Mouse (Mus musculus) midbrain, embryonic 13.5 days (tissue): ENCODE results near the gene Ptchd1. TPM values are rescaled to one million over a fixed set of nuclear protein-coding genes. Genes with fewer than 3 reads are reported as not detected.
A peak's percentile ranks its signal among the peaks of the same experiment; 100 is the strongest.

ENCODE experiments used
- ATAC-seq: fragments of 200-750 bp; cut with Nextera tagmentation; 2 replicates; pipeline ENCODE4 v1.8.0; 2017; ENCODE audit warnings: mild to moderate bottlenecking, moderate TSS enrichment, moderate library complexity
- H3K27ac ChIP-seq: fragments of 300-500 bp; sonication (generic); 2 replicates; pipeline ENCODE4 v1.5.1; 2015; ENCODE audit warnings: inconsistent platforms, mild to moderate bottlenecking, moderate library complexity
- H3K27me3 ChIP-seq: fragments of 300-500 bp; sonication (generic); 2 replicates; pipeline ENCODE4 v1.6.1; 2015; ENCODE audit warnings: mild to moderate bottlenecking, inconsistent platforms
- H3K36me3 ChIP-seq: fragments of 300-500 bp; sonication (generic); 2 replicates; pipeline ENCODE4 v1.6.1; 2015; ENCODE audit warnings: mild to moderate bottlenecking, inconsistent platforms
- H3K4me1 ChIP-seq: fragments of 300-500 bp; sonication (generic); replicated peaks from 2 replicates; pipeline ENCODE4 v1.6.1; 2015; ENCODE audit warnings: inconsistent platforms
- H3K4me2 ChIP-seq: fragments of 300-500 bp; sonication (generic); replicated peaks from 2 replicates; pipeline ENCODE4 v1.6.1; 2015; ENCODE audit warnings: moderate library complexity, mild to moderate bottlenecking, inconsistent platforms
- H3K4me3 ChIP-seq: fragments of 300-500 bp; sonication (generic); replicated peaks from 2 replicates; pipeline ENCODE4 v1.5.1; 2015; ENCODE audit warnings: mild to moderate bottlenecking, inconsistent platforms
- H3K9ac ChIP-seq: fragments of 300-500 bp; sonication (generic); replicated peaks from 2 replicates; pipeline ENCODE4 v1.6.1; 2015; ENCODE audit warnings: mild to moderate bottlenecking, inconsistent platforms
- H3K9me3 ChIP-seq: fragments of 300-500 bp; sonication (generic); 2 replicates; pipeline ENCODE4 v1.6.1; 2016; ENCODE audit warnings: mild to moderate bottlenecking, inconsistent platforms
- WGBS: fragments of 180-500 bp; shearing (Covaris S2); methylation state at CpG from one replicate; pipeline ENCODE4 v1.1.7; 2015; 5-methylcytosine and 5-hydroxymethylcytosine counted together
- polyA plus RNA-seq: library from polyadenylated mRNA; unstranded; fragments of >200 nt; fragmentation: Nextera tagmentation; extraction: Ambion mirVana; gene quantifications from 2 replicates; pipeline ENCODE4 v1.2.1, GENCODE M21; 2015

Ptchd1 gene
- 5.9 and 6.4 TPM in 2 replicates for polyA plus RNA-seq

GRCm38 (mm10) chrX:155623701-155624281 lies at the start of gene Ptchd1:
Gene Ptchd1 (minus strand): TSS chrX:155623814.
- peaks cover 21% of the 10 kb centered on the region; the same call in 1 of the 2 replicates for H3K27me3 ChIP-seq
- H3K4me1 ChIP-seq, result no peaks in the 10 kb centered on the region
- peak within 1 kb of the TSS; percentile 64 for H3K9ac ChIP-seq
- H3K9me3 ChIP-seq, result no peaks in the 10 kb centered on the region
- peak within 1 kb of the TSS; percentile 62 for H3K27ac ChIP-seq
- H3K4me3 ChIP-seq, result peak within 1 kb of the TSS; percentile 52
- 20% methylated on average over 30 of the region's 34 CpGs for WGBS
- peak within 1 kb of the TSS; percentile 79 for H3K4me2 ChIP-seq
- peak; percentile 86 for ATAC-seq
- H3K36me3 ChIP-seq, result no peaks in the 10 kb centered on the region

- ATAC-seq, result no peak
- Histone ChIP-seq H3K4me2 (no peak overlapping the region), H3K4me1 (no peaks in the 10 kb centered on the region), H3K9me3 (no peaks in the 10 kb centered on the region), H3K36me3 (no peaks in the 10 kb centered on the region), H3K4me3 (no peak overlapping the region), H3K27ac (no peak overlapping the region), H3K27me3 (no peaks in the 10 kb centered on the region), H3K9ac (no peak overlapping the region)
- WGBS, result 82% methylated on average over 1 of the region's 1 CpGs
These were observed 34.4 kb upstream of the Ptchd1 start for GRCm38 (mm10) chrX:155657971-155658370.

- H3K4me1 ChIP-seq, result no peaks in the 10 kb centered on the region
- no peaks in the 10 kb centered on the region for H3K27me3 ChIP-seq
- no peaks in the 10 kb centered on the region for H3K36me3 ChIP-seq
- no peak overlapping the region for H3K4me3 ChIP-seq
- H3K4me2 ChIP-seq, result no peak overlapping the region
- no peaks in the 10 kb centered on the region for H3K9me3 ChIP-seq
- WGBS, result 92% methylated on average over 3 of the region's 3 CpGs
- H3K9ac ChIP-seq, result no peak overlapping the region
- H3K27ac ChIP-seq, result no peak overlapping the region
- ATAC-seq, result no peak
These were observed 22.4 kb upstream of the Ptchd1 start for GRCm38 (mm10) chrX:155645975-155646374.

- Histone ChIP-seq H3K4me3 (no peak overlapping the region), H3K9me3 (no peaks in the 10 kb centered on the region), H3K27me3 (no peaks in the 10 kb centered on the region), H3K27ac (no peak overlapping the region), H3K9ac (no peak overlapping the region), H3K4me2 (no peak overlapping the region), H3K4me1 (no peaks in the 10 kb centered on the region), H3K36me3 (no peaks in the 10 kb centered on the region)
- no peak for ATAC-seq
- WGBS, result 25% methylated on average over 1 of the region's 1 CpGs
These were observed 20.4 kb upstream of the Ptchd1 start for GRCm38 (mm10) chrX:155643975-155644374.

GRCm38 (mm10) chrX:155625671-155626196 lies 2.1 kb upstream of the Ptchd1 start:
- H3K27me3 ChIP-seq, result peaks cover 21% of the 10 kb centered on the region; the same call in 1 of the 2 replicates
- H3K4me3 ChIP-seq, result peak overlapping the region; percentile 20
- 12% methylated on average over 13 of the region's 13 CpGs for WGBS
- no peak for ATAC-seq
- no peak overlapping the region for H3K9ac ChIP-seq
- no peaks in the 10 kb centered on the region for H3K36me3 ChIP-seq
- H3K4me1 ChIP-seq, result no peaks in the 10 kb centered on the region
- peak overlapping the region; percentile 79 for H3K4me2 ChIP-seq
- H3K9me3 ChIP-seq, result no peaks in the 10 kb centered on the region
- no peak overlapping the region for H3K27ac ChIP-seq

- WGBS, result 12% methylated on average over 15 of the region's 15 CpGs
- Histone ChIP-seq H3K9ac (peak overlapping the region; percentile 64; the same call in 1 of the 2 replicates), H3K27ac (no peak overlapping the region)
These were observed 1.3 kb upstream of the Ptchd1 start for GRCm38 (mm10) chrX:155624895-155625294.

GRCm38 (mm10) chrX:155624341-155624841 lies 777 bp upstream of the Ptchd1 start, which contains the start of gene Gm15155:
Gene Gm15155 (plus strand): TSS chrX:155624741.
- Histone ChIP-seq H3K4me1 (no peaks in the 10 kb centered on the region), H3K27ac (peak within 1 kb of the TSS; percentile 62; the same call in 1 of the 2 replicates), H3K27me3 (peaks cover 21% of the 10 kb centered on the region; the same call in 1 of the 2 replicates), H3K9ac (peak within 1 kb of the TSS; percentile 64), H3K4me3 (peak within 1 kb of the TSS; percentile 52), H3K9me3 (no peaks in the 10 kb centered on the region), H3K4me2 (peak within 1 kb of the TSS; percentile 79), H3K36me3 (no peaks in the 10 kb centered on the region)
- peak; percentile 57 for ATAC-seq
- WGBS, result 24% methylated on average over 19 of the region's 19 CpGs

More at GRCm38 (mm10) chrX:155624895-155625294, 1.3 kb upstream of the Ptchd1 start:
- Histone ChIP-seq H3K9me3 (no peaks in the 10 kb centered on the region), H3K4me3 (peak overlapping the region; percentile 52), H3K4me1 (no peaks in the 10 kb centered on the region), H3K4me2 (peak overlapping the region; percentile 79), H3K27me3 (peaks cover 21% of the 10 kb centered on the region; the same call in 1 of the 2 replicates), H3K36me3 (no peaks in the 10 kb centered on the region)
- ATAC-seq, result peak; percentile 32; the same call in 1 of the 2 replicates

GRCm38 (mm10) chrX:155622961-155623599 lies 534 bp downstream of the Ptchd1 start:
- peak overlapping the region; percentile 64 for H3K9ac ChIP-seq
- H3K27ac ChIP-seq, result peak overlapping the region; percentile 62
- ATAC-seq, result peak; percentile 78
- H3K9me3 ChIP-seq, result no peaks in the 10 kb centered on the region
- H3K4me2 ChIP-seq, result peak overlapping the region; percentile 79
- peaks cover 21% of the 10 kb centered on the region; the same call in 1 of the 2 replicates for H3K27me3 ChIP-seq
- peak overlapping the region; percentile 52 for H3K4me3 ChIP-seq
- H3K36me3 ChIP-seq, result no peaks in the 10 kb centered on the region
- WGBS, result 28% methylated on average over 27 of the region's 69 CpGs
- H3K4me1 ChIP-seq, result no peaks in the 10 kb centered on the region

- Histone ChIP-seq H3K4me2 (peak overlapping the region; percentile 79), H3K36me3 (no peaks in the 10 kb centered on the region), H3K4me3 (peak overlapping the region; percentile 52), H3K4me1 (no peaks in the 10 kb centered on the region), H3K27me3 (peaks cover 21% of the 10 kb centered on the region; the same call in 1 of the 2 replicates), H3K27ac (peak overlapping the region; percentile 62; the same call in 1 of the 2 replicates), H3K9ac (peak overlapping the region; percentile 64), H3K9me3 (no peaks in the 10 kb centered on the region)
- peak; percentile 41 for ATAC-seq
- 20% methylated on average over 24 of the region's 24 CpGs for WGBS
These were observed 1.1 kb downstream of the Ptchd1 start for GRCm38 (mm10) chrX:155622527-155622926.

- WGBS, result 91% methylated on average over 2 of the region's 2 CpGs
- H3K27ac ChIP-seq, result no peak overlapping the region
- no peak overlapping the region for H3K4me2 ChIP-seq
- no peaks in the 10 kb centered on the region for H3K9me3 ChIP-seq
- no peak overlapping the region for H3K4me3 ChIP-seq
- H3K27me3 ChIP-seq, result no peaks in the 10 kb centered on the region
- H3K4me1 ChIP-seq, result no peaks in the 10 kb centered on the region
- no peak for ATAC-seq
- H3K36me3 ChIP-seq, result no peaks in the 10 kb centered on the region
- no peak overlapping the region for H3K9ac ChIP-seq
These were observed 22.4 kb downstream of the Ptchd1 start for GRCm38 (mm10) chrX:155601196-155601595.

- Histone ChIP-seq H3K9me3 (no peaks in the 10 kb centered on the region), H3K9ac (no peak overlapping the region), H3K27me3 (no peaks in the 10 kb centered on the region), H3K36me3 (no peaks in the 10 kb centered on the region), H3K4me3 (no peak overlapping the region), H3K27ac (no peak overlapping the region), H3K4me2 (no peak overlapping the region), H3K4me1 (no peaks in the 10 kb centered on the region)
- ATAC-seq, result no peak
These were observed 27.2 kb downstream of the Ptchd1 start for GRCm38 (mm10) chrX:155596390-155596789.

GRCm38 (mm10) chrX:155594685-155595084 lies 28.9 kb downstream of the Ptchd1 start:
- Histone ChIP-seq H3K36me3 (no peaks in the 10 kb centered on the region), H3K9ac (no peak overlapping the region), H3K4me1 (no peaks in the 10 kb centered on the region), H3K27ac (no peak overlapping the region), H3K4me3 (no peak overlapping the region), H3K9me3 (no peaks in the 10 kb centered on the region), H3K4me2 (no peak overlapping the region), H3K27me3 (no peaks in the 10 kb centered on the region)
- no peak for ATAC-seq
- 32% methylated on average over 1 of the region's 1 CpGs for whole genome bisulfite sequencing
